Mouse (Mus musculus) adrenal gland, postnatal 14 days (tissue): ENCODE data around the gene Chst8. TPM values are rescaled to one million over a fixed set of nuclear protein-coding genes. Genes with fewer than 3 reads are reported as not detected.

Experiments
- DNase-seq: peaks from one replicate; pipeline ENCODE4 v3.0.0; 2021; ENCODE audit warnings: mixed read lengths
- total RNA-seq: library from RNA; stranded (reverse); gene quantifications from 2 replicates; pipeline ENCODE4 v1.2.3, GENCODE M21; 2021

Chst8 gene
- total RNA-seq, 1 experiment from 2014 or later, result 7.0 TPM

- DNase-seq, result no peak
These were observed 97.6 kb downstream of the Chst8 start for GRCm38 (mm10) chr7:34714848-34715460.

GRCm38 (mm10) chr7:34709111-34709510, 103.4 kb downstream of the Chst8 start:
- peak; percentile 54 for DNase-seq

- no peak for DNase-seq
These were observed 108.1 kb downstream of the Chst8 start for GRCm38 (mm10) chr7:34704401-34704800.

GRCm38 (mm10) chr7:34703437-34703836, 109.1 kb downstream of the Chst8 start:
- no peak for DNase-seq

- peak; percentile 74 for DNase-seq
These were observed 109.7 kb downstream of the Chst8 start for GRCm38 (mm10) chr7:34702718-34703351.

- no peak for DNase-seq
These were observed 112.6 kb downstream of the Chst8 start for GRCm38 (mm10) chr7:34699888-34700287.

GRCm38 (mm10) chr7:34698221-34698620, 114.3 kb downstream of the Chst8 start:
- no peak for DNase-seq

GRCm38 (mm10) chr7:34696086-34696485, 116.4 kb downstream of the Chst8 start:
- no peak for DNase-seq

- no peak for DNase-seq
These were observed 117.6 kb downstream of the Chst8 start for GRCm38 (mm10) chr7:34694898-34695297.

GRCm38 (mm10) chr7:34693916-34694315, 118.6 kb downstream of the Chst8 start:
- no peak for DNase-seq

GRCm38 (mm10) chr7:34693072-34693471, 119.4 kb downstream of the Chst8 start:
- DNase-seq, result no peak

- DNase-seq, result no peak
These were observed 122.4 kb downstream of the Chst8 start for GRCm38 (mm10) chr7:34690111-34690510.

- DNase-seq, result no peak
These were observed 123.5 kb downstream of the Chst8 start for GRCm38 (mm10) chr7:34689028-34689427.

- no peak for DNase-seq
These were observed 126.7 kb downstream of the Chst8 start for GRCm38 (mm10) chr7:34685801-34686200.

- no peak for DNase-seq
These were observed 127.3 kb downstream of the Chst8 start for GRCm38 (mm10) chr7:34685176-34685575.

GRCm38 (mm10) chr7:34680771-34681421, 131.6 kb downstream of the Chst8 start:
- DNase-seq, result no peak

GRCm38 (mm10) chr7:34679886-34680285, 132.6 kb downstream of the Chst8 start:
- no peak for DNase-seq

GRCm38 (mm10) chr7:34675831-34676514, 136.5 kb downstream of the Chst8 start:
- peak; percentile 85 for DNase-seq

- DNase-seq, result no peak
These were observed 137.3 kb downstream of the Chst8 start for GRCm38 (mm10) chr7:34675120-34675790.

- DNase-seq, result no peak
These were observed 139.6 kb downstream of the Chst8 start for GRCm38 (mm10) chr7:34672916-34673315.

GRCm38 (mm10) chr7:34671911-34672310, 140.6 kb downstream of the Chst8 start:
- peak; percentile 93 for DNase-seq

GRCm38 (mm10) chr7:34670778-34671177, 141.7 kb downstream of the Chst8 start:
- no peak for DNase-seq
